In the genomic region with DNA sequence AAGGTAGTCTGAATTCAATTTTAAA, we compare ENCODE assay signal across 8 mouse cellular contexts. TPM values are rescaled to one million over a fixed set of nuclear protein-coding genes. Genes with fewer than 3 reads are reported as not detected.
DNase-seq lines count a peak whose midpoint lies in the region; ATAC-seq and TF ChIP-seq lines count a peak whose summit lies in the region.

Gene Cish (plus strand): TSS at position 11 of the 25 bp plus-strand sequence.

- no peaks in the 10 kb centered on the region for H3K9me3 ChIP-seq in erythroblast, embryonic 14.5 days (ENCODE audit: control insufficient read depth, low read length)
- H3K9me3 ChIP-seq in CH12.LX (replicated peaks; ENCODE audit: low read length): no peaks in the 10 kb centered on the region
- no peaks in the 10 kb centered on the region for H3K9me3 ChIP-seq in forebrain, embryonic 16.5 days (ENCODE audit: control insufficient read depth, low read length)
- H3K9me3 ChIP-seq in stomach, embryonic 14.5 days (ENCODE audit: control insufficient read depth, low read depth, low read length): no peaks in the 10 kb centered on the region

- peak within 1 kb of the TSS; percentile 94 for H3K4me2 ChIP-seq in CH12.LX (ENCODE audit: insufficient read depth, low read depth, poor library complexity, severe bottlenecking)
- peak within 1 kb of the TSS; percentile 68 for H3K4me2 ChIP-seq in forebrain, embryonic 16.5 days (ENCODE audit: low read length)
- H3K4me2 ChIP-seq in stomach, embryonic 14.5 days (replicated peaks; ENCODE audit: low read depth, low read length): peak within 1 kb of the TSS; percentile 73

- in situ Hi-C loops in CH12.LX (cut with MboI; ENCODE audit: low pct_ligation_motif_present, low pct_unique_long_range_greater_than_20kb, low sequenced_read_pairs): loop anchor here (5.0 to 25.0 kb wide), 3 partner anchors 41 to 634 kb away; partner anchors contain the start of genes Grm2 and Hemk1

- peaks cover 7% of the 10 kb centered on the region for H3K27me3 ChIP-seq in erythroblast, embryonic 14.5 days (ENCODE audit: control insufficient read depth)
- peaks cover 8% of the 10 kb centered on the region for H3K27me3 ChIP-seq in CH12.LX (replicated peaks)
- no peaks in the 10 kb centered on the region for H3K27me3 ChIP-seq in forebrain, embryonic 16.5 days (replicated peaks; ENCODE audit: control insufficient read depth, insufficient read depth, low read length)
- H3K27me3 ChIP-seq in stomach, embryonic 14.5 days (ENCODE audit: control insufficient read depth, insufficient read depth, low read length): no peaks in the 10 kb centered on the region

- H3K36me3 ChIP-seq in erythroblast, embryonic 14.5 days (ENCODE audit: control insufficient read depth): peaks cover 21% of the 10 kb centered on the region
- peaks cover 6 to 11% of the 10 kb centered on the region in 2 experiments for H3K36me3 ChIP-seq in CH12.LX (replicated peaks in 1 of 2; ENCODE audit: control insufficient read depth in 1 of 2, insufficient read depth in 1 of 2, low read length in 1 of 2)
- no peaks in the 10 kb centered on the region for H3K36me3 ChIP-seq in forebrain, embryonic 16.5 days (ENCODE audit: control insufficient read depth, insufficient read depth)
- peaks cover under 1% of the 10 kb centered on the region; the same call in 1 of the 2 replicates for H3K36me3 ChIP-seq in stomach, embryonic 14.5 days (ENCODE audit: control insufficient read depth, insufficient read depth, low read length)

- H3K4me3 ChIP-seq in erythroblast, embryonic 14.5 days (replicated peaks): peak within 1 kb of the TSS; percentile 91
- peak within 1 kb of the TSS; percentile 63 to 93 (median 73) for H3K4me3 ChIP-seq in CH12.LX (replicated peaks in 1 of 3; ENCODE audit: low read depth in 2 of 3, low read length in 2 of 3, poor library complexity in 1 of 3)
- H3K4me3 ChIP-seq in forebrain, embryonic 16.5 days (replicated peaks; ENCODE audit: low read length): peak within 1 kb of the TSS; percentile 76
- H3K4me3 ChIP-seq in stomach, embryonic 14.5 days (ENCODE audit: low read depth, low read length): peak within 1 kb of the TSS; percentile 63

- ATAC-seq in erythroblast, adult 5-6 weeks (replicated peaks; ENCODE audit: low FRiP score, poor library complexity, severe bottlenecking): no peak
- no peak for ATAC-seq in forebrain, embryonic 16.5 days
- no peak for ATAC-seq in stomach, embryonic 14.5 days (ENCODE audit: insufficient number of reproducible peaks, insufficient read depth, low FRiP score, low read depth)

- no peak for DNase-seq in CH12.LX (ENCODE audit: extremely low read depth)
- no peak for DNase-seq in large intestine, adult 2 months (ENCODE audit: low read depth, low spot score)
- no peak for DNase-seq in urinary bladder, postnatal 36 days (ENCODE audit: low spot score in 2 of 2)
- DNase-seq in cerebellum, adult 11-12 months: no peak

- no peak for TF ChIP-seq RAD21 in CH12.LX (IDR thresholded peaks at IDR 0.05; ENCODE audit: low read depth, low read length)

- peak within 1 kb of the TSS; percentile 94 for H3K9ac ChIP-seq in CH12.LX (ENCODE audit: insufficient read depth, low read depth)
- H3K9ac ChIP-seq in forebrain, embryonic 16.5 days (replicated peaks; ENCODE audit: low read depth, low read length): peak within 1 kb of the TSS; percentile 78
- peak within 1 kb of the TSS; percentile 59 for H3K9ac ChIP-seq in stomach, embryonic 14.5 days (replicated peaks; ENCODE audit: low read depth, low read length)

- no peak for TF ChIP-seq CTCF in CH12.LX (conservative IDR thresholded peaks at IDR 0.05 in 1 of 2, IDR thresholded peaks at IDR 0.05 in 1 of 2; ENCODE audit: low read depth in 2 of 2, low read length in 2 of 2)

- peaks cover 5% of the 10 kb centered on the region for H3K79me2 ChIP-seq in CH12.LX (replicated peaks; ENCODE audit: control insufficient read depth, extremely low read depth, insufficient read depth, poor library complexity, severe bottlenecking)

- TF ChIP-seq EP300 in CH12.LX (IDR thresholded peaks at IDR 0.05; ENCODE audit: low read length): no peak

- peaks cover 68% of the 10 kb centered on the region for H3K4me1 ChIP-seq in erythroblast, embryonic 14.5 days (ENCODE audit: control insufficient read depth)
- peaks cover 22 to 24% of the 10 kb centered on the region in 2 experiments for H3K4me1 ChIP-seq in CH12.LX (ENCODE audit: control insufficient read depth in 1 of 2, insufficient read depth in 2 of 2)
- peaks cover 16% of the 10 kb centered on the region for H3K4me1 ChIP-seq in forebrain, embryonic 16.5 days (replicated peaks; ENCODE audit: control insufficient read depth, insufficient read depth, low read length)
- peaks cover 18% of the 10 kb centered on the region; the same call in 1 of the 2 replicates for H3K4me1 ChIP-seq in stomach, embryonic 14.5 days (ENCODE audit: control insufficient read depth, insufficient read depth, low read length)

- peak within 1 kb of the TSS; percentile 12; the same call in 1 of the 2 replicates for H3K27ac ChIP-seq in CH12.LX (ENCODE audit: insufficient read depth, low read depth)
- H3K27ac ChIP-seq in forebrain, embryonic 16.5 days (ENCODE audit: low read length): peak within 1 kb of the TSS; percentile 17; the same call in 1 of the 2 replicates
- H3K27ac ChIP-seq in stomach, embryonic 14.5 days (ENCODE audit: low read length): peak within 1 kb of the TSS; percentile 59; the same call in 1 of the 2 replicates

- dilution Hi-C loops in CH12.LX (cut with MboI; ENCODE audit: extremely low pct_ligation_motif_present, extremely low pct_unique_long_range_greater_than_20kb, low sequenced_read_pairs): no loop called here

- TF ChIP-seq POLR2A in CH12.LX (IDR thresholded peaks at IDR 0.05; ENCODE audit: low read depth, low read length): no peak

TF ChIP-seq in CH12.LX, 34 proteins besides CTCF, POLR2A, EP300 and RAD21:
- TF ChIP-seq E2F4 (IDR thresholded peaks at IDR 0.05; ENCODE audit: insufficient replicate concordance, low read depth, low read length): no peak
- TF ChIP-seq SIN3A (IDR thresholded peaks at IDR 0.05; ENCODE audit: low read length): no peak
- no peak for TF ChIP-seq PAX5 (IDR thresholded peaks at IDR 0.05; ENCODE audit: low read length)
- TF ChIP-seq MAX (IDR thresholded peaks at IDR 0.05; ENCODE audit: low read length): no peak
- TF ChIP-seq BHLHE40 (IDR thresholded peaks at IDR 0.05; ENCODE audit: low read depth, low read length): no peak
- no peak for TF ChIP-seq USF2 (conservative IDR thresholded peaks at IDR 0.05; ENCODE audit: low read depth, low read length)
- no peak for TF ChIP-seq ZMIZ1 (IDR thresholded peaks at IDR 0.05; ENCODE audit: low read depth, low read length)
- no peak for TF ChIP-seq POLR2AphosphoS2 (IDR thresholded peaks at IDR 0.05; ENCODE audit: low read depth, low read length)
- no peak for TF ChIP-seq ZKSCAN1 (IDR thresholded peaks at IDR 0.05; ENCODE audit: borderline replicate concordance, low read depth, low read length)
- TF ChIP-seq JUND (conservative IDR thresholded peaks at IDR 0.05; ENCODE audit: low read depth, low read length): no peak
- no peak for TF ChIP-seq UBTF (IDR thresholded peaks at IDR 0.05; ENCODE audit: low read depth, low read length)

RNA-seq across cellular contexts. Expression of gene Cish, which starts in this region (rescaled TPM):
- polyA plus RNA-seq in erythroblast, embryonic 14.5 days (2012): 1.9 and 4.1 TPM in 2 replicates
- 2.1 and 7.9 TPM in 2 replicates for total RNA-seq in erythroblast, adult 5-6 weeks (2015; ENCODE audit: low replicate concordance)
- total RNA-seq in erythroblast, adult 5-6 weeks (2017; ENCODE audit: low replicate concordance): 2.0 and 4.7 TPM in 2 replicates
- total RNA-seq in CH12.LX (2012; rRNA removed) (1.7 and 3.5 TPM in 2 replicates), CH12.LX (2014; rRNA removed) (0.42 and 0.43 TPM in 2 replicates)
- 2.2 and 4.6 TPM in 2 replicates for polyA plus RNA-seq in CH12.LX (2012; ENCODE audit: insufficient read length, low read depth)
- 9.2 and 11.1 TPM in 2 replicates for polyA plus RNA-seq in forebrain, embryonic 16.5 days (2015; fragmentation: Nextera tagmentation; extraction: Ambion mirVana)
- 12.5 and 14.3 TPM in 2 replicates for polyA plus RNA-seq in large intestine, adult 2 months (2012; rRNA removed)
- polyA plus RNA-seq in stomach, embryonic 14.5 days (2014; fragmentation: Nextera tagmentation; extraction: Ambion mirVana): 8.0 and 9.5 TPM in 2 replicates
